Mouse (Mus musculus) heart, embryonic 15.5 days (tissue): ENCODE results near the gene Tbcel. TPM values are rescaled to one million over a fixed set of nuclear protein-coding genes. Genes with fewer than 3 reads are reported as not detected.
A peak's percentile ranks its signal among the peaks of the same experiment; 100 is the strongest.

Source experiments
- ATAC-seq: fragments of 200-750 bp; cut with Nextera tagmentation; replicated peaks from 2 replicates; pipeline ENCODE4 v1.8.0; 2017; ENCODE audit warnings: low read depth, moderate TSS enrichment; ENCODE audit not compliant: insufficient number of reproducible peaks, insufficient read depth, low FRiP score
- H3K27ac ChIP-seq: fragments of 300-500 bp; sonication (generic); 2 replicates; pipeline ENCODE4 v1.5.1; 2015; ENCODE audit warnings: mild to moderate bottlenecking, inconsistent platforms
- H3K27me3 ChIP-seq: fragments of 300-500 bp; sonication (generic); 2 replicates; pipeline ENCODE4 v1.6.1; 2015; ENCODE audit warnings: inconsistent platforms
- H3K36me3 ChIP-seq: fragments of 300-500 bp; sonication (generic); 2 replicates; pipeline ENCODE4 v1.6.1; 2015; ENCODE audit warnings: mild to moderate bottlenecking, inconsistent platforms
- H3K4me1 ChIP-seq: fragments of 300-500 bp; sonication (generic); replicated peaks from 2 replicates; pipeline ENCODE4 v1.6.1; 2015; ENCODE audit warnings: inconsistent platforms
- H3K4me2 ChIP-seq: fragments of 300-500 bp; sonication (generic); 2 replicates; pipeline ENCODE4 v1.6.1; 2015; ENCODE audit warnings: inconsistent platforms, mild to moderate bottlenecking, moderate library complexity
- H3K4me3 ChIP-seq: fragments of 300-500 bp; sonication (generic); 2 replicates; pipeline ENCODE4 v1.5.1; 2015; ENCODE audit warnings: mild to moderate bottlenecking, inconsistent platforms
- H3K9ac ChIP-seq: fragments of 300-500 bp; sonication (generic); 2 replicates; pipeline ENCODE4 v1.6.1; 2015; ENCODE audit warnings: mild to moderate bottlenecking, inconsistent platforms
- H3K9me3 ChIP-seq: fragments of 300-500 bp; sonication (generic); replicated peaks from 2 replicates; pipeline ENCODE4 v1.6.1; 2016; ENCODE audit warnings: inconsistent platforms
- WGBS: fragments of 180-500 bp; shearing (Covaris S2); methylation state at CpG from one replicate; pipeline ENCODE4 v1.1.7; 2015; ENCODE audit warnings: mixed read lengths; 5-methylcytosine and 5-hydroxymethylcytosine counted together
- polyA plus RNA-seq: library from polyadenylated mRNA; unstranded; fragments of >200 nt; fragmentation: Nextera tagmentation; extraction: Ambion mirVana; gene quantifications from 2 replicates; pipeline ENCODE4 v1.2.1, GENCODE M21; 2015

Tbcel gene
- polyA plus RNA-seq, 1 experiment from 2014 or later = 2.5 TPM

GRCm38 (mm10) chr9:42439446-42439845, 68.2 kb downstream of the Tbcel start:
- WGBS = 72% methylated on average over 4 of the region's 4 CpGs
- no peaks in the 10 kb centered on the region for H3K27me3 ChIP-seq
- no peak for ATAC-seq
- H3K9ac ChIP-seq = no peak overlapping the region
- H3K4me1 ChIP-seq = no peaks in the 10 kb centered on the region
- no peak overlapping the region for H3K4me3 ChIP-seq
- peaks cover 8% of the 10 kb centered on the region; the same call in 1 of the 2 replicates for H3K36me3 ChIP-seq
- H3K9me3 ChIP-seq = no peaks in the 10 kb centered on the region
- no peak overlapping the region for H3K27ac ChIP-seq
- no peak overlapping the region for H3K4me2 ChIP-seq

- Histone ChIP-seq H3K27ac (no peak overlapping the region), H3K4me1 (no peaks in the 10 kb centered on the region; the same call in 1 of the 2 replicates), H3K9ac (no peak overlapping the region), H3K9me3 (no peaks in the 10 kb centered on the region), H3K27me3 (no peaks in the 10 kb centered on the region), H3K4me2 (no peak overlapping the region), H3K4me3 (no peak overlapping the region), H3K36me3 (no peaks in the 10 kb centered on the region)
- no peak for ATAC-seq
- 87% methylated on average over 2 of the region's 2 CpGs for WGBS
Measured at GRCm38 (mm10) chr9:42432155-42432554, 75.5 kb downstream of the Tbcel start.

- H3K4me2 ChIP-seq = no peak overlapping the region
- WGBS = 83% methylated on average over 2 of the region's 2 CpGs
- no peaks in the 10 kb centered on the region for H3K9me3 ChIP-seq
- no peaks in the 10 kb centered on the region for H3K36me3 ChIP-seq
- H3K27me3 ChIP-seq = no peaks in the 10 kb centered on the region
- no peak overlapping the region for H3K9ac ChIP-seq
- H3K4me3 ChIP-seq = no peak overlapping the region
- no peak for ATAC-seq
- H3K27ac ChIP-seq = no peak overlapping the region
- H3K4me1 ChIP-seq = no peaks in the 10 kb centered on the region; the same call in 1 of the 2 replicates
Measured at GRCm38 (mm10) chr9:42431606-42432005, 76.0 kb downstream of the Tbcel start.

- H3K27me3 ChIP-seq = no peaks in the 10 kb centered on the region
- no peaks in the 10 kb centered on the region for H3K36me3 ChIP-seq
- H3K4me3 ChIP-seq = no peak overlapping the region
- H3K27ac ChIP-seq = 0 out of 2 replicates have a peak overlapping the region, but pooled peaks have one; percentile 16
- H3K4me1 ChIP-seq = no peaks in the 10 kb centered on the region; the same call in 1 of the 2 replicates
- 67% methylated on average over 12 of the region's 12 CpGs for WGBS
- ATAC-seq = peak; percentile 70
- no peaks in the 10 kb centered on the region for H3K9me3 ChIP-seq
- no peak overlapping the region for H3K9ac ChIP-seq
- H3K4me2 ChIP-seq = no peak overlapping the region
Measured at GRCm38 (mm10) chr9:42428060-42428924, 79.3 kb downstream of the Tbcel start.

- no peak for ATAC-seq
- Histone ChIP-seq H3K27me3 (no peaks in the 10 kb centered on the region), H3K4me2 (no peak overlapping the region), H3K4me3 (no peak overlapping the region), H3K27ac (no peak overlapping the region), H3K4me1 (no peaks in the 10 kb centered on the region; the same call in 1 of the 2 replicates), H3K36me3 (no peaks in the 10 kb centered on the region), H3K9ac (no peak overlapping the region), H3K9me3 (no peaks in the 10 kb centered on the region)
- WGBS = 58% methylated on average over 10 of the region's 10 CpGs
Measured at GRCm38 (mm10) chr9:42426661-42427358, 80.8 kb downstream of the Tbcel start.

GRCm38 (mm10) chr9:42423649-42424048, 84.0 kb downstream of the Tbcel start:
- Histone ChIP-seq H3K27me3 (no peaks in the 10 kb centered on the region), H3K4me2 (no peak overlapping the region), H3K36me3 (no peaks in the 10 kb centered on the region), H3K4me3 (no peak overlapping the region), H3K27ac (no peak overlapping the region), H3K9me3 (no peaks in the 10 kb centered on the region), H3K9ac (no peak overlapping the region), H3K4me1 (no peaks in the 10 kb centered on the region; the same call in 1 of the 2 replicates)
- 81% methylated on average over 2 of the region's 2 CpGs for WGBS
- ATAC-seq = no peak

GRCm38 (mm10) chr9:42419687-42420086, 87.9 kb downstream of the Tbcel start:
- no peak overlapping the region for H3K4me2 ChIP-seq
- H3K27ac ChIP-seq = no peak overlapping the region
- H3K27me3 ChIP-seq = no peaks in the 10 kb centered on the region
- ATAC-seq = no peak
- H3K9ac ChIP-seq = no peak overlapping the region
- WGBS = 47% methylated on average over 2 of the region's 2 CpGs
- H3K4me3 ChIP-seq = no peak overlapping the region
- no peaks in the 10 kb centered on the region for H3K9me3 ChIP-seq
- no peaks in the 10 kb centered on the region for H3K36me3 ChIP-seq
- H3K4me1 ChIP-seq = peaks cover 9% of the 10 kb centered on the region; the same call in 1 of the 2 replicates

GRCm38 (mm10) chr9:42418786-42419185, 88.8 kb downstream of the Tbcel start:
- Histone ChIP-seq H3K4me3 (no peak overlapping the region), H3K36me3 (peaks cover 3% of the 10 kb centered on the region; the same call in 1 of the 2 replicates), H3K27me3 (no peaks in the 10 kb centered on the region), H3K4me2 (no peak overlapping the region), H3K9me3 (no peaks in the 10 kb centered on the region), H3K27ac (no peak overlapping the region), H3K4me1 (peaks cover 9% of the 10 kb centered on the region; the same call in 1 of the 2 replicates), H3K9ac (no peak overlapping the region)
- ATAC-seq = no peak
- 82% methylated on average over 5 of the region's 5 CpGs for WGBS

GRCm38 (mm10) chr9:42417352-42417952, 90.2 kb downstream of the Tbcel start:
- 63% methylated on average over 12 of the region's 12 CpGs for WGBS
- Histone ChIP-seq H3K4me1 (peaks cover 9% of the 10 kb centered on the region; the same call in 1 of the 2 replicates), H3K9ac (no peak overlapping the region), H3K36me3 (peaks cover 3% of the 10 kb centered on the region; the same call in 1 of the 2 replicates), H3K27ac (peak overlapping the region; percentile 58), H3K9me3 (no peaks in the 10 kb centered on the region), H3K27me3 (no peaks in the 10 kb centered on the region), H3K4me2 (no peak overlapping the region), H3K4me3 (no peak overlapping the region)
- ATAC-seq = peak; percentile 90

GRCm38 (mm10) chr9:42415184-42415583, 92.4 kb downstream of the Tbcel start:
- H3K27ac ChIP-seq = no peak overlapping the region
- peaks cover 3% of the 10 kb centered on the region; the same call in 1 of the 2 replicates for H3K36me3 ChIP-seq
- H3K9ac ChIP-seq = no peak overlapping the region
- H3K4me3 ChIP-seq = no peak overlapping the region
- H3K4me2 ChIP-seq = no peak overlapping the region
- WGBS = 21% methylated on average over 1 of the region's 1 CpGs
- no peak for ATAC-seq
- H3K27me3 ChIP-seq = no peaks in the 10 kb centered on the region
- H3K9me3 ChIP-seq = no peaks in the 10 kb centered on the region
- H3K4me1 ChIP-seq = peaks cover 9% of the 10 kb centered on the region; the same call in 1 of the 2 replicates

- 87% methylated on average over 12 of the region's 12 CpGs for WGBS
- Histone ChIP-seq H3K27ac (no peak overlapping the region), H3K4me2 (no peak overlapping the region), H3K9ac (no peak overlapping the region), H3K36me3 (peaks cover 3% of the 10 kb centered on the region; the same call in 1 of the 2 replicates), H3K9me3 (no peaks in the 10 kb centered on the region), H3K4me1 (peaks cover 9% of the 10 kb centered on the region; the same call in 1 of the 2 replicates), H3K27me3 (no peaks in the 10 kb centered on the region), H3K4me3 (no peak overlapping the region)
- no peak for ATAC-seq
Measured at GRCm38 (mm10) chr9:42413345-42413744, 94.3 kb downstream of the Tbcel start.
